Mouse (Mus musculus) CH12.LX (cell line): ENCODE results near the gene Lmtk2.
A peak's percentile ranks its signal among the peaks of the same experiment; 100 is the strongest.

Source experiments
- CTCF ChIP-seq, 2 experiments: IDR thresholded peaks in 1 of 2; conservative IDR thresholded peaks in 1 of 2; 2 replicates each; pipeline ENCODE4 v1.5.1; 2011 to 2012; ENCODE audit warnings: low read depth in 2 of 2, low read length in 2 of 2, improper control_type of control experiment in 1 of 2, inconsistent platforms in 1 of 2, mild to moderate bottlenecking in 1 of 2, moderate library complexity in 1 of 2
- E2F4 ChIP-seq: IDR thresholded peaks from 2 replicates; pipeline ENCODE4 v1.6.1; 2011; ENCODE audit warnings: low read depth, low read length, improper control_type of control experiment; ENCODE audit not compliant: insufficient replicate concordance
- ETS1 ChIP-seq: conservative IDR thresholded peaks from 2 replicates; pipeline ENCODE4 v1.6.1; 2012; ENCODE audit warnings: low read depth, mild to moderate bottlenecking, inconsistent platforms, low read length, improper control_type of control experiment, moderate library complexity
- MAX ChIP-seq: IDR thresholded peaks from 2 replicates; pipeline ENCODE4 v1.6.1; 2011; ENCODE audit warnings: low read length, improper control_type of control experiment
- POLR2A ChIP-seq: IDR thresholded peaks from 2 replicates; pipeline ENCODE4 v1.6.1; 2011; ENCODE audit warnings: low read depth, mild to moderate bottlenecking, improper control_type of control experiment, low read length
- TBP ChIP-seq: conservative IDR thresholded peaks from 2 replicates; pipeline ENCODE4 v1.6.1; 2011; ENCODE audit warnings: low read depth, low read length, improper control_type of control experiment

GRCm38 (mm10) chr5:144231410-144231809, 131.2 kb downstream of the Lmtk2 start:
- TF ChIP-seq CTCF (conservative IDR thresholded peaks at IDR 0.05 in 1 of 2, IDR thresholded peaks at IDR 0.05 in 1 of 2; ENCODE audit: low read depth in 2 of 2, low read length in 2 of 2) (peak; percentile 25 to 53; a peak in 3 of 4 replicates), E2F4 (no peak), MAX (no peak), ETS1 (no peak), TBP (no peak), POLR2A (no peak)
